Mouse (Mus musculus) embryo, embryonic 10.5 days (tissue): ENCODE results near the gene Cpeb2.

ENCODE experiments used
- DNase-seq: peaks from one replicate; pipeline ENCODE4 v3.0.0-alpha.2; 2015; ENCODE audit warnings: low spot score

Gene Cpeb2

DNA sequence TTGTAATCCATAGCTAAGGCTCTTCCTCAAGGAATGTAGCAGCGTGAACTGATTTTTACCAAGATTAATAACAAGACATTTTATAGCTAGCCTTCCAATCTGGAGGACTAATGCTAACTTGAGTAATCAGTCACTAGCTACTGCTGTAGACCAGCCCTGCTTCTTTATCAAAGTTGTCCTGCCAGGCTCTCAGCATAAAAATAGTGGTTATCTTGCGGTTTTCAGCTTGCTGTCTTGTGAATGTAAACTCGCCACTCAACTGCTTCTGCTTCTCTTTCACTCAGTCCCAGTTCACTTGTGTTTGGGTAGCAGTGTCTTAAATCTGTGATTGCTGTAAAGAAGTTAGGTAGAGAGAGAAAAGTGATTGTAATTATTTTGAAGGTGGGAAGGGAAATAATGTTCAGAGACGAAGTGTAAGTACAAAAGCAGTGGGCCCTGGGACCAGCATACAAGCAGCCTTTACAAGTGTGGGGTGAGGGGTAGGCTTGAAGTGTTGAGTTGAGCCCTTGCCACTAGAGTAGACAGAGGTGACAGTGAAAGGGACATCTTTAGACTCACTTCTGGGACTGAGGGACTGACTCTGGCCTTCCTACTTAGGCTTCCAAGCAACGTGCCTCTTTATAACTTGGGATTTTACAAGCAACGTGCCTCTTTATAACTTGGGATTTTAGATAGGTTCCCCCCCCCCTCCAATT is 6.3 kb downstream of the Cpeb2 start:
- no peak for DNase-seq

- no peak for DNase-seq
Measured at GRCm38 (mm10) chr5:43240729-43241128, 7.8 kb downstream of the Cpeb2 start.

DNA sequence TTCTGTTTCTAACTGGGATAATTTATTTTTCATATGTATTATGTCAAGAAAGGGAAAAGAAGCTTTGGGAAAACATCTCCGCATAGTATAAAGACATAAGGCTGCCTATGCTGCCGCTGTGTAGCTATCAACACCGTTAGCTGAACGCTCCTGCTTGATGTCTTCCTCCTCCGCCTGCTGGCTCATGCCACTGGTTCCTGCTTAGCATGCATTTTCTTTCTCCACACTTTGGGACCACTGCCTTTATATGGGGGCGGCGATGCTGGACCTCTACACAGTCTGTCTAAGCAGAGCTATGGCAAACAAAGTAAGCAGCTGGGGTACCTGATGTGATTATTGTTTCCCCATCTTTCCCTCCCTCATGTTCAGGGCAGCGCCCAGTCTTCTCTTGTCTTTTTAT is 13.3 kb downstream of the Cpeb2 start:
- no peak for DNase-seq

DNA sequence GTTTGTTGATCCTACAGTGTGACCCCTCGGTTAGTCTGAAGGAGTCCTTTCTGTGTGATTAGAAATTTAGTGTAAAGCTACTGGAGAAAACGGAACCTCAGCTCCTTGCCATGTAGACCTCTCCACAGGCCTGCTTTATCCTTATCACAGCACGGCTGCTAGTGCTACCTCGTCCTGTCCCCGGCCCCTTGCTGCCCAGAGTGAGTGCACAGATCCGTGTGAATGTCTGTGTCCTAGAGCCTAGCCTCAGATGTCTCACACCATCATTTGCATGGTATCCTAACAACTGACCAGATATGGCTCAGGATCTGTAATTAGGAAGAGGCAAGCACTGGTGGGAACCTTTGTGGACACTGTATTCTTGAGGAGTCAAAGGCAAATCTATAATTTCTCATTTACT is 14.0 kb downstream of the Cpeb2 start:
- DNase-seq = no peak

DNA sequence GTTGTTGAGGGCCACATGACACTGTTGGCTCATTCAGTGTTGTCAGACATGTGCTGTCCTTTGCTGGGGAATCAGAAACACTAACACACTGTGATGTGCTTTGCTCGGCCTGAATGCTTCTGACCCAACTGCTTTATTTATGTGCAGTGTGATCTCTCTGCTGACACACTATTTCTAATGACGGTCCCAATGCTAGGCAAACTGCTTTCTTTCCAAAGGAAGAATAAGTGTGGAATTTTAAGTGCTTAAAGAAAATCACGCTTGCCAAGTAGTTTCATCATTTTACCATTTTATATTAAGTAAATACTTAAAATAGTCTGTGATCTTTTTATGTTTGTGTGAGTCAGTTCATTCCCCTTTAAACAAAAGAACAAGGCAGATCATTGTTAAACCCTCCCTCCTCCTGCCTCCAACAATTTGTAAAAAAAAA is 15.0 kb downstream of the Cpeb2 start:
- no peak for DNase-seq

GRCm38 (mm10) chr5:43257490-43257889 is 24.5 kb downstream of the Cpeb2 start:
- DNase-seq = no peak

DNA sequence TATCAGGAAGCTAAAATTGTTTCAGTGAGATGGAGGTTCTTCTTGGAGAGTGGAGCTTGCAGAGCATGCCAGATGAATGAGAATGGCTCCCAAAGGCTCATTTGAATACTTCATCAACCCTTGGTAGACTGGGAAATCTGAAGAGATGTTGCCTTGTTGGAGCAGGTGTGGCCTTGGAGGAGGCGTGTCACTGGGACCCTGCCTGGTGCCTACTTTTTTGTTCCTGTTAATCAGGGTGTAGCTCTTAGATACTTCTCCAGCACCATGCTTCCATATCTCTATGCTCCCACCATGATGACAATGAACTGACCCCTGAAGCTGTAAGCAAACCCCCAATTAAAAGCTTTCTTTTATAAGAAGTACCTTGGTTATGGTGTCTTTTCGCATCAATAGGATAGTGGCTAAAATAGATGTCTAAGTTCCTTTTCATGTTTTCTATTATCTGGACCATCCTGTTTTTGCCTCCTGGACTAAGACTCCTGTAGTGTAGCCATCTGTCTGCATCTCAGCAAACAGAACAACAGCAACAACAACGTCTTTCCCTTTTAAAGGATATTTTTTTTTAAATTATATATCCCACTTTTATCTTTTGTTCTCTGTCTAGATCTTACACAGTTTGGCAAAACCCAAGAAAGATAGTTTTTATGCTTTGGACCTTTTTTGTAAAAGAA is 25.6 kb downstream of the Cpeb2 start:
- no peak for DNase-seq

DNA sequence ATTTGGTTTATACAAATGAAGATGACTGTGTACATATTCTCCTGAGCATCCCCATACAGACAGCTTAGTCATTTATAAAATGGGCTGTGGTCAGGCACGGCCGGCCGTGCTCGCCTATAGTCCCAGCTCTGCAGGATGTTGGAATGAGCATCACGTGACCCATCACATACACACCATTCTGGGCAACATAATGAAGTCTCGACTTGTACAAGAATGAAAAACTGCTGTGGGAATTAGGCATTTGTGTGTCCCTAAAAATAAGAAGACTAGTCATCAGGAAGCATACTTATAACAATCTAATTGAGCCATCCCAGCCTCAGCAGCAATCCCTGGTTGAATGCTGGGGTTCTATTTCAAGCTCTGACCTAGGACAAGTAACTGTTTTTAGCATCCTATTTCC is 28.8 kb downstream of the Cpeb2 start:
- DNase-seq = no peak

DNA sequence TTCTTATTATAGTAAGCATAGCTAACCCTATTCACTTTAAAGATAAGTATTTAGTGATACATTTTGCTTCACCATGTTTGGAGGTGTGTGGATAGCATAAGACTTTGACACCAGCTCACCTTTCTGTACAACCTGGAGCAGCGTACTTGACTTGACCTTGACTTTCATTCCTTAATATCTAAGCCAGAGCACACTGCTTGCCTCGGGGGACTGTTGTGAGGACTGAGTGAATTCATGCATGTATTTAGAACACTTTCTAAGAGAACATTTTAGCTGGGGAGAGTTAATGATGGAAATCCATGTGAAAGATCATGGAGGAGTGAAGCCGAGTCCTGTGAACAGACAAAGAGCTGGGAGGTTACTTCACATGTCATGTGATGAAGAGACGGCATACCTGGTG is 31.0 kb downstream of the Cpeb2 start:
- DNase-seq = no peak

DNA sequence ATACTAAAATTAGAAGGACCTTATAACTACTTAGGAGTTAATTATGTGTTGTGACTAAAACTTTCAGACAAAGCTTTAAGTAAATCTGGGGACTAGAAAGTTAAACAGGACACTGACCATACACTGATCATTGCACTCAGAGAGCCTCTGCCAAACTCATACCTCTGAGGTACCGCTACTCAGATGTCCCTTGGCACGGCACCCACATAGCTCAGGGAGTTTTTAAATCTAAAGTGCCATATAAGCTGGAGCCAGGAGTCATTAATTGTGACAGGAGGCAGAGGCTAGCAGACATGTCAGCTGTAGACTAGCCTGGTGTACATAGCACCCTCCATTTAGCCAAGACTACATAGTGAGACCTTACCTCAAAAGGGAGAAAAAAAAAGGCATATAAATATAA is 31.7 kb downstream of the Cpeb2 start:
- DNase-seq = no peak

GRCm38 (mm10) chr5:43277982-43278381 is 45.0 kb downstream of the Cpeb2 start:
- no peak for DNase-seq

DNA sequence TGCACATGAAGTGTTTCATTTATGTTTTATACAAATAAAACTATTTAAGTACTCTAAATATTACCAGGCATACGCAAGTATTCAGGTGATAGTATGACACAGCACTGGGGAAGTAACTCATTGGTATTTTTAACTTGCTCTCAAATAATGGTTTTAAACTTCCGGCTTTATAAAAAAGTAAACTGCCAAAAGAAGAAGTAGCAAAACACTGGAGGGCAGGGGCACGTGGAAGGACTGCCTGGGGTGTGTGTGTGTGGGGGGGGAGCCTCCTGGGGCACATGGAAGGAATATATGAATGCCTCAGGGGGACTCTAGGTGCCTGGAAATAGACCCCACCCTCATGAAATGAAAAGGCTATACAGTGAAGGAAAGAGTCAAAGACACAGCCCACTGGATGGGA is 46.8 kb downstream of the Cpeb2 start:
- DNase-seq = no peak

DNA sequence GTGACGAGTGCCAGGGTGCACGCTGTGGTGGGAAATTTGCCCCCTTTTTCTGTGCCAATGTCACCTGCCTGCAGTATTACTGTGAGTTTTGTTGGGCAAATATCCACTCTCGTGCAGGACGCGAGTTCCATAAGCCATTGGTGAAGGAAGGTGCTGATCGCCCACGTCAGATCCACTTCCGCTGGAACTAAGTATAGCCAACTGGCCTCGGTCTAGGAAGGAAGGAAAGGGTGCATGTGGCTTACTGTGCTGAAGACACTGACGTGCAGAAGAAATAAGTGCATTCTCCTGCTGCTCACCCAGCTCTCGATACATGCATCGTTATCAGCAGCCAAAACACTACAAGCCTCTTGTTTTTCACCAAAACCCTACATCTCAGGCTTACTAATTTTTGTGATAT is 52.8 kb downstream of the Cpeb2 start:
- no peak for DNase-seq

GRCm38 (mm10) chr5:43289752-43290446 is 56.9 kb downstream of the Cpeb2 start:
- DNase-seq = no peak

GRCm38 (mm10) chr5:43293136-43293535 is 60.2 kb downstream of the Cpeb2 start:
- DNase-seq = no peak

- no peak for DNase-seq
Measured at GRCm38 (mm10) chr5:43297459-43297858, 64.5 kb downstream of the Cpeb2 start.

DNA sequence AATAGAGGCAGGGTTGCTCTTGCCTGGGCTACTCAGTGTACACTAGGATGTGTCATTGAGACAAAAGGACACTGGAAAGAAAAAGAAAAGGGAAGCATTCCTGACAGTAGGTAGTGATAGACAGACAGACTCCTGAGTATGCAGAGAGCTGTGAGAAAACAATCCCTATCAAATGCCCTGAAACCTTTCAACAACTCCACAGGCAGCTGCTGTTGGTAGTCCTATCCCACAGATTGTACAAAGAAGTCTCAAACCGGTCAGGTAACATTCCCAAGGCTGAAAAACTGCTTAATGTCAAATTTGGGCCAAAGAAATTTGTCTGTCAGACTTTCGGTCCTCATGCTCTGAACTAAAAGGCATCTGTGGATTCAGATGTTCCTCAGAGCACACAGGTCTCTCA is 66.0 kb downstream of the Cpeb2 start:
- DNase-seq = peak; percentile 14

DNA sequence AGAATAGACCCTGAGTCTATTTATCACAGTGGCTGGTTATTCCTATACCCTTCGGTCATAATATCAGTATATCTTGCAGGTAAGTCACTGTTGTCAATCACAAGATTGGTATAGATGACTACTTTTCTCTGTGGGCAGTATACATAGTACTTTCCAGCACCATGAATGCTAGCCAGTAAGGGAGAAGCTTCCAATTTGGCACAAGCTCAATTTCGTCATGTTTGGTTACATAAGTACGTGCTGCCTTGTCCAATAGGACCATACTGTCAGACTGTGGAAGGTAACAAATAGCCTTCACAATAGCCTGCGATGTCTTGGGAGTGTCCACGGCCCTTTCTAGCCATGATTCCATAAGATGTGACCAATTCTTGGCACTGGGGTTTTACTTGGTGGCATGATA is 67.1 kb downstream of the Cpeb2 start:
- DNase-seq = no peak

DNA sequence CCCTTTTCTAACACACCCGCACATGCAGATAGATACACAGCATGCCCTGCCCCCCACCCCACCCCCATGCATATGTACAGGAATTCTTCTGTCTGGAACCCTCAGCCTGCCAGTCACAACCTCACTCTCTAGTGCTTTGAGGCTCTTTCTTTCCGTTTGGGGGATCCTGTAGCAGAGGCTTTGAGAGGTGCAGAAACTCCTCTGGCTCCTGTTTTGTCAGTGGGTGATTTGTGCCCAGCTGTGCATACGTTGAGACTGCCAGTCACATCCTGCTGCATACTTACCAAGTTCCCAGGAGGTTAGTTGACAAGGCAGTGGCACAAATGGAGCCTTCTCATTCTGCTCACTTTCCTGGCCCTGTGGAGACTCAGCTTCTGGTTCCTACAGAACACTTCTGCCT is 68.0 kb downstream of the Cpeb2 start:
- no peak for DNase-seq

GRCm38 (mm10) chr5:43303504-43303903 is 70.5 kb downstream of the Cpeb2 start:
- no peak for DNase-seq

- no peak for DNase-seq
Measured at GRCm38 (mm10) chr5:43305449-43305848, 72.5 kb downstream of the Cpeb2 start.

- DNase-seq = peak; percentile 15
Measured at GRCm38 (mm10) chr5:43309961-43310360, 77.0 kb downstream of the Cpeb2 start.

GRCm38 (mm10) chr5:43324311-43324862 is 91.4 kb downstream of the Cpeb2 start:
- no peak for DNase-seq
